Mouse (Mus musculus) myocyte (in vitro differentiated cells): ENCODE data around the gene Nars2. TPM values are rescaled to one million over a fixed set of nuclear protein-coding genes. Genes with fewer than 3 reads are reported as not detected.
"Not testable (repeated sequence)": the region's sequence is repeated elsewhere in the genome, so short reads cannot be mapped to it uniquely, and the experiment has no call there.

Experiments
- H3K27me3 ChIP-seq: one replicate; pipeline ENCODE4 v1.6.1; 2011; ENCODE audit not compliant: control insufficient read depth, insufficient read depth, insufficient read length
- H3K36me3 ChIP-seq: one replicate; pipeline ENCODE4 v1.6.1; 2011; ENCODE audit not compliant: control insufficient read depth, insufficient read depth
- H3K4me2 ChIP-seq: one replicate; pipeline ENCODE4 v1.6.1; 2011; ENCODE audit warnings: low read depth, control low read depth
- H3K4me3 ChIP-seq: one replicate; pipeline ENCODE4 v1.5.1; 2011; ENCODE audit warnings: mild to moderate bottlenecking, control low read depth, moderate library complexity
- H3K79me2 ChIP-seq: one replicate; pipeline ENCODE4 v1.6.1; 2011; ENCODE audit not compliant: control insufficient read depth, insufficient read depth
- H3ac ChIP-seq: one replicate; pipeline ENCODE4 v1.6.1; 2011; ENCODE audit not compliant: control insufficient read depth, insufficient read length
- CEBPB ChIP-seq: IDR thresholded peaks from 2 replicates; pipeline ENCODE4 v1.6.1; 2011; ENCODE audit warnings: mild to moderate bottlenecking, moderate library complexity; ENCODE audit not compliant: poor library complexity, insufficient read depth, severe bottlenecking
- E2F4 ChIP-seq: IDR thresholded peaks from one replicate; pipeline ENCODE4 v1.6.1; 2011; ENCODE audit warnings: mild to moderate bottlenecking, control low read depth, moderate library complexity; ENCODE audit not compliant: insufficient read depth
- MAX ChIP-seq: IDR thresholded peaks from one replicate; pipeline ENCODE4 v1.6.1; 2011; ENCODE audit warnings: low read depth, mild to moderate bottlenecking, control low read depth
- MYOD1 ChIP-seq, 3 experiments: IDR thresholded peaks; one replicate each; pipeline ENCODE4 v1.6.1; 2011; ENCODE audit warnings: control low read depth in 2 of 3, low read depth in 2 of 3, mild to moderate bottlenecking in 2 of 3, moderate library complexity in 1 of 3; ENCODE audit not compliant: insufficient read length in 2 of 3, control insufficient read depth in 1 of 3
- MYOG ChIP-seq, 3 experiments: IDR thresholded peaks; one replicate each; pipeline ENCODE4 v1.6.1; 2011; ENCODE audit warnings: control low read depth in 2 of 3, low read depth in 2 of 3, mild to moderate bottlenecking in 2 of 3; ENCODE audit not compliant: insufficient read length in 2 of 3, control insufficient read depth in 1 of 3, insufficient read depth in 1 of 3
- POLR2A ChIP-seq: IDR thresholded peaks from one replicate; pipeline ENCODE4 v1.6.1; 2011; ENCODE audit warnings: low read depth, mild to moderate bottlenecking, control low read depth, moderate library complexity; ENCODE audit not compliant: insufficient read length
- POLR2AphosphoS2 ChIP-seq: IDR thresholded peaks from one replicate; pipeline ENCODE4 v1.6.1; 2011; ENCODE audit warnings: low read depth, control low read depth; ENCODE audit not compliant: insufficient read length
- REST ChIP-seq: IDR thresholded peaks from one replicate; pipeline ENCODE4 v1.6.1; 2011; ENCODE audit warnings: mild to moderate bottlenecking, control low read depth, moderate library complexity; ENCODE audit not compliant: insufficient read depth, insufficient read length
- SRF ChIP-seq: IDR thresholded peaks from one replicate; pipeline ENCODE4 v1.6.1; 2011; ENCODE audit warnings: low read depth; ENCODE audit not compliant: control insufficient read depth, insufficient read length
- TCF12 ChIP-seq: IDR thresholded peaks from one replicate; pipeline ENCODE4 v1.6.1; 2011; ENCODE audit warnings: mild to moderate bottlenecking, control low read depth; ENCODE audit not compliant: poor library complexity, insufficient read depth, severe bottlenecking
- TCF3 ChIP-seq: IDR thresholded peaks from one replicate; pipeline ENCODE4 v1.6.1; 2011; ENCODE audit warnings: low read depth, control low read depth; ENCODE audit not compliant: insufficient read length
- USF1 ChIP-seq: IDR thresholded peaks from one replicate; pipeline ENCODE4 v1.6.1; 2011; ENCODE audit warnings: low read depth, mild to moderate bottlenecking, control low read depth, moderate library complexity
- polyA plus RNA-seq: library from polyadenylated mRNA; unstranded; fragments of >200 nt; fragmentation: generic; extraction: Trizol; gene quantifications from one replicate; pipeline ENCODE4 v1.2.1, GENCODE M21; 2012; ENCODE audit warnings: missing spikeins

The Nars2 gene
- polyA plus RNA-seq, 1 experiment, result 6.7 TPM

GRCm38 (mm10) chr7:96943715-96944377 is 7.5 kb upstream of the Nars2 start:
- Histone ChIP-seq H3K4me2 (no peak overlapping the region), H3K79me2 (no peaks in the 10 kb centered on the region), H3K27me3 (no peaks in the 10 kb centered on the region), H3K36me3 (no peaks in the 10 kb centered on the region), H3K4me3 (no peak overlapping the region), H3ac (no peak overlapping the region)
- TF ChIP-seq MAX (no peak), MYOD1 (IDR thresholded peaks at IDR 0.05; ENCODE audit: control insufficient read depth in 1 of 3, insufficient read length in 2 of 3, low read depth in 2 of 3) (no peak), CEBPB (no peak), REST (no peak), SRF (no peak), MYOG (IDR thresholded peaks at IDR 0.05; ENCODE audit: control insufficient read depth in 1 of 3, insufficient read depth in 1 of 3, insufficient read length in 2 of 3, low read depth in 2 of 3) (no peak)

GRCm38 (mm10) chr7:96946501-96946900 is 4.8 kb upstream of the Nars2 start:
- not testable (repeated sequence) for H3K27me3 ChIP-seq

GRCm38 (mm10) chr7:96952094-96952493 is 789 bp downstream of the Nars2 start:
- Histone ChIP-seq H3K79me2 (peaks cover 13% of the 10 kb centered on the region), H3K4me2 (peak overlapping the region; percentile 94), H3K27me3 (no peaks in the 10 kb centered on the region), H3K4me3 (peak overlapping the region; percentile 47), H3ac (peak overlapping the region; percentile 49), H3K36me3 (no peaks in the 10 kb centered on the region)
- TF ChIP-seq MYOG (IDR thresholded peaks at IDR 0.05; ENCODE audit: control insufficient read depth in 1 of 3, insufficient read depth in 1 of 3, insufficient read length in 2 of 3, low read depth in 2 of 3), result no peak
- TF ChIP-seq POLR2A, result no peak
- no peak for TF ChIP-seq MAX
- no peak for TF ChIP-seq USF1
- no peak for TF ChIP-seq TCF3
- TF ChIP-seq E2F4, result no peak
- TF ChIP-seq SRF, result no peak
- no peak for TF ChIP-seq REST
- TF ChIP-seq TCF12, result no peak
- TF ChIP-seq POLR2AphosphoS2, result no peak
- no peak for TF ChIP-seq CEBPB
- no peak for TF ChIP-seq MYOD1 (IDR thresholded peaks at IDR 0.05; ENCODE audit: control insufficient read depth in 1 of 3, insufficient read length in 2 of 3, low read depth in 2 of 3)

More at GRCm38 (mm10) chr7:96946501-96946900, 4.8 kb upstream of the Nars2 start:
- not testable (repeated sequence) for H3K79me2 ChIP-seq, H3K36me3 ChIP-seq, H3K4me3 ChIP-seq, H3K4me2 ChIP-seq, H3ac ChIP-seq

- Histone ChIP-seq H3ac (no peak overlapping the region), H3K27me3 (no peaks in the 10 kb centered on the region), H3K4me2 (no peak overlapping the region), H3K36me3 (peaks cover 5% of the 10 kb centered on the region), H3K4me3 (no peak overlapping the region), H3K79me2 (no peaks in the 10 kb centered on the region)
- TF ChIP-seq POLR2AphosphoS2 (no peak), REST (no peak), MYOG (IDR thresholded peaks at IDR 0.05; ENCODE audit: control insufficient read depth in 1 of 3, insufficient read depth in 1 of 3, insufficient read length in 2 of 3, low read depth in 2 of 3) (no peak), SRF (no peak), CEBPB (no peak), MAX (no peak), E2F4 (no peak), POLR2A (no peak), TCF12 (no peak), MYOD1 (IDR thresholded peaks at IDR 0.05; ENCODE audit: control insufficient read depth in 1 of 3, insufficient read length in 2 of 3, low read depth in 2 of 3) (no peak), TCF3 (no peak), USF1 (no peak)
These were observed 7.9 kb downstream of the Nars2 start for GRCm38 (mm10) chr7:96959168-96959567.

GRCm38 (mm10) chr7:96967188-96967587 is 15.9 kb downstream of the Nars2 start:
- Histone ChIP-seq H3K79me2 (no peaks in the 10 kb centered on the region), H3ac (no peak overlapping the region), H3K4me2 (peak overlapping the region; percentile 21), H3K27me3 (no peaks in the 10 kb centered on the region), H3K36me3 (peaks cover 4% of the 10 kb centered on the region), H3K4me3 (no peak overlapping the region)
- TF ChIP-seq CEBPB (no peak), POLR2AphosphoS2 (no peak), REST (no peak), MAX (no peak), SRF (no peak), TCF3 (no peak), USF1 (no peak), MYOG (IDR thresholded peaks at IDR 0.05; ENCODE audit: control insufficient read depth in 1 of 3, insufficient read depth in 1 of 3, insufficient read length in 2 of 3, low read depth in 2 of 3) (no peak), MYOD1 (IDR thresholded peaks at IDR 0.05; ENCODE audit: control insufficient read depth in 1 of 3, insufficient read length in 2 of 3, low read depth in 2 of 3) (no peak), E2F4 (no peak), POLR2A (no peak), TCF12 (no peak)
